8 mouse cellular contexts compared by ENCODE assay signal in genomic region chr5:114690633-114691567, GRCm38 (mm10). TPM values are rescaled to one million over a fixed set of nuclear protein-coding genes. Genes with fewer than 3 reads are reported as not detected.
DNase-seq lines count a peak whose midpoint lies in the region; ATAC-seq and TF ChIP-seq lines count a peak whose summit lies in the region.

Gene Gltp (minus strand): TSS chr5:114690984.

- in situ Hi-C loops in Patski (cut with MboI; ENCODE audit: low pct_unique_long_range_greater_than_20kb) = no loop called here

- CTCF ChIA-PET in Patski (lab: Charles Lee) = interaction anchor here (1.9 kb wide), 1 partner anchor 23 kb away, joined by 6 read pairs; no protein-coding TSS in a partner anchor

- POLR2A ChIA-PET in Patski (lab: Charles Lee) = interaction anchor here (0.6 to 1.4 kb wide), 3 partner anchors 21 to 274 kb away, joined by 3 to 4 read pairs (median 3); no protein-coding TSS in a partner anchor

- peaks cover 5% of the 10 kb centered on the region for H3K27me3 ChIP-seq in Patski
- no peaks in the 10 kb centered on the region for H3K27me3 ChIP-seq in hindbrain, embryonic 14.5 days (ENCODE audit: control insufficient read depth, insufficient read depth, low read length)

- peak within 1 kb of the TSS; percentile 85 for H3K4me3 ChIP-seq in hindbrain, embryonic 14.5 days (replicated peaks; ENCODE audit: low read length)

- 0 out of 2 replicates have a peak within 1 kb of the TSS, but pooled peaks have one; percentile 38 for H3K27ac ChIP-seq in hindbrain, embryonic 14.5 days

- no peaks in the 10 kb centered on the region for H3K36me3 ChIP-seq in hindbrain, embryonic 14.5 days (replicated peaks; ENCODE audit: control insufficient read depth, insufficient read depth)

- 5% methylated on average over 67 of the region's 75 CpGs for WGBS in hindbrain, embryonic 14.5 days

- peak; percentile 94 for ATAC-seq in Patski
- peak; percentile 98 for ATAC-seq in hindbrain, embryonic 14.5 days (ENCODE audit: low FRiP score)

- peaks cover 10% of the 10 kb centered on the region; the same call in 1 of the 2 replicates for H3K4me1 ChIP-seq in hindbrain, embryonic 14.5 days (replicated peaks; ENCODE audit: control insufficient read depth, insufficient read depth, low read length)

- H3K9ac ChIP-seq in hindbrain, embryonic 14.5 days = peak within 1 kb of the TSS; percentile 92

- TF ChIP-seq CTCF in Patski (IDR thresholded peaks at IDR 0.05) = no peak

- no peaks in the 10 kb centered on the region for H3K9me3 ChIP-seq in hindbrain, embryonic 14.5 days (ENCODE audit: control insufficient read depth, low read length)

- peak within 1 kb of the TSS; percentile 89 for H3K4me2 ChIP-seq in hindbrain, embryonic 14.5 days (replicated peaks)

- peak; percentile 37 for DNase-seq in Patski (ENCODE audit: low read depth, low spot score)
- DNase-seq in cerebellum, postnatal 14 days = peak; percentile 95 to 96
- DNase-seq in frontal cortex, postnatal 25 days (ENCODE audit: low spot score in 2 of 2) = peak; percentile 84 to 89
- peak; percentile 95 for DNase-seq in hindbrain, embryonic 14.5 days (ENCODE audit: low spot score)
- peak; percentile 93 for DNase-seq in layer of hippocampus, postnatal 36 days
- DNase-seq in lung, postnatal 36 days = peak; percentile 95
- peak; percentile 96 for DNase-seq in retina, postnatal 1 day
- DNase-seq in urinary bladder, adult 18-20 months (ENCODE audit: low spot score in 2 of 2) = peak; percentile 88 to 91

RNA-seq across cellular contexts. Expression of gene Gltp, which starts in this region (rescaled TPM):
- 61.4 TPM for polyA plus RNA-seq in Patski (2021)
- 33.7 and 38.9 TPM in 2 replicates for polyA plus RNA-seq in hindbrain, embryonic 14.5 days (2014; fragmentation: Nextera tagmentation; extraction: Ambion mirVana)
- total RNA-seq in layer of hippocampus, postnatal 36 days (2021) = 10 to 100 TPM; 27.9 to 33.4 TPM

Comparison
In these comparisons a context has a peak if more than half of its experiments do, and no peak if none do; other contexts are left out.
1. Peak in every context shown above with its lines: DNase-seq, ATAC-seq, H3K4me3 ChIP-seq and H3K27ac ChIP-seq.
2. DNase-seq: peak in every context shown above with its lines; median percentile 96 in retina, postnatal 1 day; 96 in cerebellum, postnatal 14 days; 95 in hindbrain, embryonic 14.5 days; 95 in lung, postnatal 36 days; 93 in layer of hippocampus, postnatal 36 days; 90 in urinary bladder, adult 18-20 months; 86 in frontal cortex, postnatal 25 days; 37 in Patski.